Mouse (Mus musculus) ES-E14 (cell line): ENCODE results near the gene Nfatc4. TPM values are rescaled to one million over a fixed set of nuclear protein-coding genes. Genes with fewer than 3 reads are reported as not detected.

Experiments used
- DNase-seq: peaks from one replicate; pipeline ENCODE4 v3.0.0-alpha.2; 2013; ENCODE audit warnings: low read depth, low spot score
- H3K27ac ChIP-seq: 2 replicates; pipeline ENCODE4 v1.5.1; 2012; ENCODE audit warnings: low read depth, mild to moderate bottlenecking, low read length, moderate library complexity, mixed read lengths; ENCODE audit not compliant: poor library complexity, insufficient read depth, severe bottlenecking
- H3K36me3 ChIP-seq: 2 replicates; pipeline ENCODE4 v1.6.1; 2012; ENCODE audit warnings: mild to moderate bottlenecking, low read length, moderate library complexity, mixed read lengths; ENCODE audit not compliant: control insufficient read depth, poor library complexity, insufficient read depth, severe bottlenecking
- H3K4me1 ChIP-seq, 2 experiments: fragments of 150-350 bp in 1 of 2; sonication (generic) in 1 of 2; 2 replicates each; pipeline ENCODE4 v1.6.1; 2012; ENCODE audit warnings: low read length in 2 of 2, mild to moderate bottlenecking in 1 of 2, mixed read lengths in 1 of 2; ENCODE audit not compliant: control insufficient read depth in 2 of 2, insufficient read depth in 2 of 2, poor library complexity in 1 of 2
- H3K4me3 ChIP-seq, 2 experiments: fragments of 150-350 bp in 1 of 2; sonication (generic) in 1 of 2; 2 replicates each; pipeline ENCODE4 v1.5.1; 2012; ENCODE audit warnings: low read length in 2 of 2, low read depth in 1 of 2, mild to moderate bottlenecking in 1 of 2, mixed read lengths in 1 of 2; ENCODE audit not compliant: insufficient read depth in 1 of 2, poor library complexity in 1 of 2, severe bottlenecking in 1 of 2
- H3K9ac ChIP-seq: 2 replicates; pipeline ENCODE4 v1.6.1; 2012; ENCODE audit warnings: low read depth, mild to moderate bottlenecking, low read length, mixed read lengths; ENCODE audit not compliant: poor library complexity, insufficient read depth, severe bottlenecking
- H3K9me3 ChIP-seq: fragments of 150-350 bp; sonication (generic); 2 replicates; pipeline ENCODE4 v1.6.1; 2012; ENCODE audit warnings: low read depth, mild to moderate bottlenecking, low read length; ENCODE audit not compliant: control insufficient read depth, insufficient read depth
- CHD2 ChIP-seq: IDR thresholded peaks from 2 replicates; pipeline ENCODE4 v1.6.1; 2014; ENCODE audit warnings: mild to moderate bottlenecking, low read depth, low read length, inconsistent platforms
- HCFC1 ChIP-seq: IDR thresholded peaks from 2 replicates; pipeline ENCODE4 v1.6.1; 2012; ENCODE audit warnings: low read length, inconsistent platforms, borderline replicate concordance; ENCODE audit not compliant: insufficient read depth
- MAFK ChIP-seq: IDR thresholded peaks from 2 replicates; pipeline ENCODE4 v1.6.1; 2014; ENCODE audit warnings: mild to moderate bottlenecking, low read depth, low read length, inconsistent platforms; ENCODE audit not compliant: insufficient read depth
- ZC3H11A ChIP-seq: IDR thresholded peaks from 2 replicates; pipeline ENCODE4 v1.6.1; 2012; ENCODE audit warnings: low read depth, mild to moderate bottlenecking, inconsistent platforms, low read length, borderline replicate concordance
- ZNF384 ChIP-seq: IDR thresholded peaks from 2 replicates; pipeline ENCODE4 v1.6.1; 2012; ENCODE audit warnings: low read depth, low read length, inconsistent platforms
- in situ Hi-C, 2 experiments: fragments of 600-800 bp; cut with MboI; formaldehyde crosslinking; loops; one replicate each; pipeline ENCODE4 v1.15.1; 2025; ENCODE audit warnings: low sequenced_read_pairs in 2 of 2, inconsistent platforms in 1 of 2; ENCODE audit not compliant: unreplicated experiment in 2 of 2
- total RNA-seq: library from RNA; depleted of rRNA; stranded (reverse); fragments of 300-350 nt; gene quantifications from 2 replicates; pipeline ENCODE4 v1.2.3, GENCODE M21; 2012; rRNA removed

The Nfatc4 gene
- 6.4 and 25.4 TPM in 2 replicates for total RNA-seq

GRCm38 (mm10) chr14:55822991-55823762 lies at the start of gene Nfatc4:
Gene Nfatc4, plus strand, starts transcription at chr14:55823144.
- H3K27ac ChIP-seq = peak within 1 kb of the TSS; percentile 94
- H3K9me3 ChIP-seq = no peaks in the 10 kb centered on the region
- peaks cover 0 to 2% of the 10 kb centered on the region in 2 experiments; a peak in 1 of 4 replicates for H3K4me1 ChIP-seq
- TF ChIP-seq CHD2 (no peak), HCFC1 (no peak; the same call in 1 of the 2 replicates), MAFK (no peak), ZC3H11A (no peak), ZNF384 (no peak)
- H3K4me3 ChIP-seq = peak within 1 kb of the TSS; percentile 67 to 87
- in situ Hi-C loops = no loop called here
- peak within 1 kb of the TSS; percentile 80 for H3K9ac ChIP-seq
- DNase-seq = peak; percentile 87
- H3K36me3 ChIP-seq = peaks cover 9% of the 10 kb centered on the region; the same call in 1 of the 2 replicates

- peaks cover 0 to 7% of the 10 kb centered on the region in 2 experiments; a peak in 1 of 4 replicates for H3K4me1 ChIP-seq
- H3K27ac ChIP-seq = no peak overlapping the region
Observed at GRCm38 (mm10) chr14:55776711-55777110, 46.2 kb upstream of the Nfatc4 start.

GRCm38 (mm10) chr14:55777176-55777575 lies 45.8 kb upstream of the Nfatc4 start:
- Histone ChIP-seq H3K9ac (no peak overlapping the region), H3K9me3 (no peaks in the 10 kb centered on the region), H3K36me3 (no peaks in the 10 kb centered on the region), H3K4me3 (no peak overlapping the region), H3K4me1 (peaks cover 0 to 7% of the 10 kb centered on the region in 2 experiments; a peak in 1 of 4 replicates), H3K27ac (no peak overlapping the region)
- in situ Hi-C loops = no loop called here
- TF ChIP-seq ZNF384 (no peak), MAFK (no peak), ZC3H11A (no peak), HCFC1 (no peak), CHD2 (no peak)
- no peak for DNase-seq

More at GRCm38 (mm10) chr14:55776711-55777110, 46.2 kb upstream of the Nfatc4 start:
- Histone ChIP-seq H3K9me3 (no peaks in the 10 kb centered on the region), H3K36me3 (no peaks in the 10 kb centered on the region), H3K9ac (no peak overlapping the region), H3K4me3 (no peak overlapping the region)
- in situ Hi-C loops = no loop called here
- TF ChIP-seq ZNF384 (no peak), HCFC1 (no peak), CHD2 (no peak), ZC3H11A (no peak), MAFK (no peak)
- no peak for DNase-seq

GRCm38 (mm10) chr14:55777806-55778205 lies 45.1 kb upstream of the Nfatc4 start:
- H3K9me3 ChIP-seq = no peaks in the 10 kb centered on the region
- DNase-seq = no peak
- H3K4me1 ChIP-seq = peaks cover 0 to 7% of the 10 kb centered on the region in 2 experiments; a peak in 1 of 4 replicates
- in situ Hi-C loops = no loop called here
- no peak overlapping the region for H3K4me3 ChIP-seq
- no peak for TF ChIP-seq ZC3H11A
- no peak for TF ChIP-seq ZNF384
- no peak for TF ChIP-seq HCFC1
- no peak for TF ChIP-seq CHD2
- TF ChIP-seq MAFK = no peak
- no peak overlapping the region for H3K27ac ChIP-seq
- no peaks in the 10 kb centered on the region for H3K36me3 ChIP-seq
- no peak overlapping the region for H3K9ac ChIP-seq
